Mouse (Mus musculus): Measurements from ENCODE around the gene Pccb.

DNA sequence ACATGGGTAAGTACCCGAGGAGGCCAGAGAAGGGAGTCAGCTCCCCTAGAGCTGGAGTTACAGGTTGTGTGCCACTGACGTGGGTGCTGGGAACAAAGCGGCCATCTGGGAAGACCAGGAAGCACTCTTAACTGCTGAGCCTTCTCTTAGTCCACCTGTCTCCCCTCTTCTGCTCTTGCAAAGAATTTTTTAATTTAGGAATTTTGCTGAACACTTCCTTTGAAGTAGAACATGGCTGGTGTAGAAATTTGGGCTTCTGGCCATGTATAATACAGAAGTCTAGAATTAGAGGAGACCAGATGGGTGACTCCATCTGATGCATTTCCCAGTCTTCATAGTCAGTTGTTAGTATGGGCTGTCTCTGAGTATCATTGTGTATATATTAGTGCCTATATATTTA lies 49.0 kb upstream of the Pccb start:
- TF ChIP-seq CTCF (IDR thresholded peaks at IDR 0.05; ENCODE audit: extremely low read depth, insufficient read depth, low read length), result no peak
- no peak for TF ChIP-seq POLR2A (IDR thresholded peaks at IDR 0.05; ENCODE audit: extremely low read depth, insufficient read depth, low read length)
